Mouse (Mus musculus): ENCODE measurements around the gene Meox2. TPM values are rescaled to one million over a fixed set of nuclear protein-coding genes. Genes with fewer than 3 reads are reported as not detected.

The Meox2 gene
- total RNA-seq, 2 experiments from 2014 or later, result not detected

Other genes starting within 250 kb of the Meox2 start
- 0.15 and 0.52 TPM in 2 replicates for gene Agmo, start 133.1 kb downstream of the Meox2 start, total RNA-seq (2015)
- 2.0 TPM in 1 of 2 replicates, not detected in the other for gene Agmo, start 133.1 kb downstream of the Meox2 start, total RNA-seq (2017)

All from megakaryocyte progenitor cell, adult 5-6 weeks (primary cell).